Mouse (Mus musculus) cortical plate, adult 2 months (tissue): ENCODE measurements around the gene Pik3r5.

Experiments
- CTCF ChIP-seq: fragments of 200-500 bp; IDR thresholded peaks from 2 replicates; pipeline ENCODE4 v1.5.1; 2011; ENCODE audit warnings: mild to moderate bottlenecking, control low read depth, low read length; ENCODE audit not compliant: insufficient read depth; ENCODE audit errors: extremely low read depth
- POLR2A ChIP-seq: fragments of 200-500 bp; IDR thresholded peaks from 2 replicates; pipeline ENCODE4 v1.6.1; 2011; ENCODE audit warnings: mild to moderate bottlenecking, low read length, control low read depth; ENCODE audit not compliant: insufficient read depth; ENCODE audit errors: extremely low read depth

GRCm38 (mm10) chr11:68433534-68433933 lies 1.6 kb downstream of the Pik3r5 start:
- TF ChIP-seq CTCF (no peak), POLR2A (no peak)
